ENCODE assay signal across 8 mouse cellular contexts in the genomic region with DNA sequence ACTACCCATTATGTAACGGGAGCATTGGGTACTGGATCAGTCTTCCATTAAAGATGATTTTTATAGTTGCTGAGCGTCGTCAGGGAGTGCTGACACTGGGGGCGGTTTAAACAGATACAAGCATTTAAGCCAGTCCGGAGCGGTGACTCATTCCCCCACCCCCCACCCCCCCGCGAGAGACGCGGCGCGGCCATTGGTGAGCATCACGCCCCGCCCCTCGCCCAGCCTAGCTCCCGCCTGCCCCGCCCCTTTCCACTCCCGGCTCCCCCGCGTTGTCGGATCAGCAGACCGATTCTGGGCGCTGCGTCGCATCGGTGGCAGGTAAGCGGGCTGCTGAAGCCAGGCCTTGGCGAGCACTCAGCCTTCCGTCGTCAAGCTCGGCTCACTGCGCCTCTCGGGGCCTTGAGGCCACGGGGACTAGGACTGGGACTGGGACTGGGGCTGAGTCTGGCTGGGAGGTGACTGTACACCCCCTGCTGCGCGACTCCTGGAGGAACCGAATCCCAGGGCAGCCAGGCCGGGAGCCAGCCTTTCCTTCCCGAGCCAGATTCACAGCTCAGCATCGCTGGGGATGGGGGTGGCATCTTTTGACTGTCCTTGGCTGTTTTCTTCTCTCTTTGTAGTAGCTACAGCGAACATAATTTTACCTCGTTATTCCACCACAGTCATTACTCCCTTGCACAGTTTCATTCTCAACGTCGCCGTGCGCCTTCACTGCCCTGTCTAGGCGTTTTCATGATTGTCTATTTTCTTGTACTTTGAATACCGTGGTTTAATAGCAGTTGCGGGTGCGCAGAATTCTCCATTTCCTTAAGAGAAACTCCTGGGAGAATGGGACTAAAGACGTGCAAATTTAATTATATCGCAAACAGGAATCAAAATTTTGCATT. TPM values are rescaled to one million over a fixed set of nuclear protein-coding genes. Genes with fewer than 3 reads are reported as not detected.
DNase-seq lines count a peak whose midpoint lies in the region; ATAC-seq lines count a peak whose summit lies in the region.

A gene (plus strand): TSS at position 246 of the 890 bp plus-strand sequence.
A gene (plus strand): TSS at position 275 of the 890 bp plus-strand sequence.

- 4% methylated on average over 52 of the region's 52 CpGs for WGBS in heart, embryonic 14.5 days
- WGBS in liver, embryonic 13.5 days (ENCODE audit: insufficient replicate concordance), result 5% methylated on average over 52 of the region's 52 CpGs
- 5% methylated on average over 52 of the region's 52 CpGs for WGBS in stomach, embryonic 16.5 days

- H3K27me3 ChIP-seq in heart, embryonic 14.5 days (ENCODE audit: control insufficient read depth, insufficient read depth, low read length), result no peaks in the 10 kb centered on the region
- H3K27me3 ChIP-seq in liver, embryonic 13.5 days, result no peaks in the 10 kb centered on the region
- no peaks in the 10 kb centered on the region for H3K27me3 ChIP-seq in stomach, embryonic 16.5 days (ENCODE audit: control insufficient read depth, insufficient read depth, low read length)

- peak within 1 kb of the TSS; percentile 73 for H3K4me2 ChIP-seq in heart, embryonic 14.5 days (ENCODE audit: low read length)
- peak within 1 kb of the TSS; percentile 82 for H3K4me2 ChIP-seq in liver, embryonic 13.5 days
- peak within 1 kb of the TSS; percentile 68 for H3K4me2 ChIP-seq in stomach, embryonic 16.5 days (ENCODE audit: low read depth, low read length)

- peak within 1 kb of the TSS; percentile 78 to 88 for H3K27ac ChIP-seq in heart, embryonic 14.5 days (replicated peaks in 1 of 2; ENCODE audit: control insufficient read depth in 1 of 2, insufficient read depth in 1 of 2, low read depth in 2 of 2, low read length in 2 of 2)
- peak within 1 kb of the TSS; percentile 86 for H3K27ac ChIP-seq in liver, embryonic 13.5 days
- H3K27ac ChIP-seq in stomach, embryonic 16.5 days (ENCODE audit: low read length), result peak within 1 kb of the TSS; percentile 60

- ATAC-seq in CD4-positive, CD25-positive, alpha-beta regulatory T cell, adult 4 months, result peak; percentile 95
- peak; percentile 86 for ATAC-seq in heart, embryonic 14.5 days (ENCODE audit: insufficient number of reproducible peaks, insufficient read depth, low FRiP score, low read depth)
- ATAC-seq in liver, embryonic 13.5 days (ENCODE audit: low read depth), result peak; percentile 88
- peak; percentile 93 for ATAC-seq in stomach, embryonic 16.5 days (ENCODE audit: insufficient read depth, low FRiP score)

- H3K4me3 ChIP-seq in heart, embryonic 14.5 days (ENCODE audit: control insufficient read depth in 1 of 2, insufficient read depth in 1 of 2, low read depth in 1 of 2, low read length in 2 of 2), result peak within 1 kb of the TSS; percentile 65 to 66
- H3K4me3 ChIP-seq in liver, embryonic 13.5 days (replicated peaks), result peak within 1 kb of the TSS; percentile 80
- peak within 1 kb of the TSS; percentile 62 for H3K4me3 ChIP-seq in stomach, embryonic 16.5 days (replicated peaks; ENCODE audit: low read length)

- no peaks in the 10 kb centered on the region for H3K9me3 ChIP-seq in heart, embryonic 14.5 days (ENCODE audit: control insufficient read depth, low read length)
- H3K9me3 ChIP-seq in liver, embryonic 13.5 days (replicated peaks), result no peaks in the 10 kb centered on the region
- no peaks in the 10 kb centered on the region for H3K9me3 ChIP-seq in stomach, embryonic 16.5 days (replicated peaks; ENCODE audit: control insufficient read depth, low read length)

- peak within 1 kb of the TSS; percentile 88 for H3K9ac ChIP-seq in heart, embryonic 14.5 days (ENCODE audit: low read length)
- peak within 1 kb of the TSS; percentile 91 for H3K9ac ChIP-seq in liver, embryonic 13.5 days
- peak within 1 kb of the TSS; percentile 78 for H3K9ac ChIP-seq in stomach, embryonic 16.5 days (ENCODE audit: low read length)

- peaks cover 13 to 30% of the 10 kb centered on the region in 2 experiments for H3K4me1 ChIP-seq in heart, embryonic 14.5 days (ENCODE audit: control insufficient read depth in 2 of 2, insufficient read depth in 2 of 2, low read length in 2 of 2)
- peaks cover 54% of the 10 kb centered on the region for H3K4me1 ChIP-seq in liver, embryonic 13.5 days (replicated peaks)
- H3K4me1 ChIP-seq in stomach, embryonic 16.5 days (ENCODE audit: control insufficient read depth, insufficient read depth, low read length), result 0 out of 2 replicates have a peak, but pooled peaks cover 8% of the 10 kb centered on the region

- H3K36me3 ChIP-seq in heart, embryonic 14.5 days (ENCODE audit: control insufficient read depth, insufficient read depth, low read length), result 0 out of 2 replicates have a peak, but pooled peaks cover 5% of the 10 kb centered on the region
- H3K36me3 ChIP-seq in liver, embryonic 13.5 days, result peaks cover 6% of the 10 kb centered on the region
- no peaks in the 10 kb centered on the region for H3K36me3 ChIP-seq in stomach, embryonic 16.5 days (ENCODE audit: control insufficient read depth, insufficient read depth, low read length)

- DNase-seq in c-Kit-negative CD71-positive TER-119-positive erythroid progenitor cells, embryonic 14.5 days (ENCODE audit: low read depth, low spot score), result peak; percentile 91
- DNase-seq in fibroblast of lung, adult 2 months (ENCODE audit: low read depth), result peak; percentile 89
- peak; percentile 93 for DNase-seq in kidney, postnatal 14 days
- DNase-seq in liver, embryonic 13.5 days, result peak; percentile 90
- peak; percentile 93 for DNase-seq in neural tube, embryonic 10.5 days (ENCODE audit: extremely low spot score, low spot score)

RNA-seq across cellular contexts. Expression of the first gene that starts in this region (rescaled TPM):
- 10 to 100 TPM; 11.8 to 12.3 TPM for polyA plus RNA-seq in CD4-positive, CD25-positive, alpha-beta regulatory T cell, adult 4 months (2017; shearing (Covaris generic))
- polyA plus RNA-seq in heart, embryonic 14.5 days (2014; fragmentation: Nextera tagmentation; extraction: Ambion mirVana), result 69.1 and 75.7 TPM in 2 replicates
- polyA plus RNA-seq in liver, embryonic 13.5 days (2015; fragmentation: Nextera tagmentation; extraction: Ambion mirVana), result 30.3 and 32.3 TPM in 2 replicates
- polyA plus RNA-seq in stomach, embryonic 16.5 days (2015; fragmentation: Nextera tagmentation; extraction: Ambion mirVana), result 70.4 and 73.5 TPM in 2 replicates

RNA-seq across cellular contexts. Expression of the second gene that starts in this region (rescaled TPM):
- polyA plus RNA-seq in CD4-positive, CD25-positive, alpha-beta regulatory T cell, adult 4 months (2017; shearing (Covaris generic)), result not detected
- polyA plus RNA-seq in heart, embryonic 14.5 days (2014; fragmentation: Nextera tagmentation; extraction: Ambion mirVana), result not detected in 2 replicates
- 0.28 TPM in 1 of 2 replicates, not detected in the other for polyA plus RNA-seq in liver, embryonic 13.5 days (2015; fragmentation: Nextera tagmentation; extraction: Ambion mirVana)
- 0.37 TPM in 1 of 2 replicates, not detected in the other for polyA plus RNA-seq in stomach, embryonic 16.5 days (2015; fragmentation: Nextera tagmentation; extraction: Ambion mirVana)

Comparison
In these comparisons a context has a peak if more than half of its experiments do, and no peak if none do; other contexts are left out.
1. Peak in every context shown above with its lines: DNase-seq, ATAC-seq, H3K4me3 ChIP-seq and H3K27ac ChIP-seq.